Mouse (Mus musculus) lung, postnatal 0 days (tissue): Measurements from ENCODE around the gene Bag5.

Source experiments
- CTCF ChIP-seq: IDR thresholded peaks from 2 replicates; pipeline ENCODE4 v1.5.1; 2016; ENCODE audit warnings: antibody characterized with exemption, mild to moderate bottlenecking
- EP300 ChIP-seq: IDR thresholded peaks from 2 replicates; pipeline ENCODE4 v1.6.1; 2016; ENCODE audit warnings: antibody characterized with exemption, mild to moderate bottlenecking, control low read depth

GRCm38 (mm10) chr12:111760306-111760908 is 47.4 kb upstream of the Bag5 start:
- no peak for TF ChIP-seq CTCF
- TF ChIP-seq EP300, result peak; percentile 49
